Mouse (Mus musculus) forebrain, embryonic 11.5 days (tissue): ENCODE results near the gene Vps11. TPM values are rescaled to one million over a fixed set of nuclear protein-coding genes. Genes with fewer than 3 reads are reported as not detected.

ENCODE experiments used
- ATAC-seq: fragments of 200-750 bp; cut with Nextera tagmentation; replicated peaks from 2 replicates; pipeline ENCODE4 v1.8.0; 2017; ENCODE audit warnings: moderate TSS enrichment; ENCODE audit not compliant: low FRiP score
- DNase-seq: peaks from one replicate; pipeline ENCODE4 v3.0.0-alpha.2; 2017; ENCODE audit warnings: low spot score
- H3K27ac ChIP-seq: fragments of 300-500 bp; sonication (generic); 2 replicates; pipeline ENCODE4 v1.5.1; 2014; ENCODE audit warnings: low read depth, low read length
- H3K27me3 ChIP-seq: fragments of 300-500 bp; sonication (generic); 2 replicates; pipeline ENCODE4 v1.6.1; 2014; ENCODE audit warnings: mild to moderate bottlenecking, low read length, mixed read lengths; ENCODE audit not compliant: control insufficient read depth, insufficient read depth
- H3K36me3 ChIP-seq: fragments of 300-500 bp; sonication (generic); 2 replicates; pipeline ENCODE4 v1.6.1; 2014; ENCODE audit warnings: mild to moderate bottlenecking, low read length, moderate library complexity, mixed read lengths; ENCODE audit not compliant: control insufficient read depth, insufficient read depth
- H3K4me1 ChIP-seq: fragments of 300-500 bp; sonication (generic); replicated peaks from 2 replicates; pipeline ENCODE4 v1.6.1; 2014; ENCODE audit warnings: low read length, mixed read lengths; ENCODE audit not compliant: control insufficient read depth, insufficient read depth
- H3K4me2 ChIP-seq: fragments of 300-500 bp; sonication (generic); 2 replicates; pipeline ENCODE4 v1.6.1; 2014; ENCODE audit warnings: low read depth, mild to moderate bottlenecking, low read length, moderate library complexity, mixed read lengths; ENCODE audit not compliant: severe bottlenecking
- H3K4me3 ChIP-seq: fragments of 300-500 bp; sonication (generic); 2 replicates; pipeline ENCODE4 v1.5.1; 2014; ENCODE audit warnings: low read depth, low read length
- H3K9ac ChIP-seq: fragments of 300-500 bp; sonication (generic); 2 replicates; pipeline ENCODE4 v1.6.1; 2014; ENCODE audit warnings: low read length
- H3K9me3 ChIP-seq: fragments of 300-500 bp; sonication (generic); 2 replicates; pipeline ENCODE4 v1.6.1; 2016; ENCODE audit warnings: low read length, mixed read lengths; ENCODE audit not compliant: control insufficient read depth
- WGBS: fragments of 180-500 bp; shearing (Covaris S2); extraction: QIAGEN DNeasy Blood & Tissue Kit; methylation state at CpG from one replicate; pipeline ENCODE4 v1.1.7; 2014; 5-methylcytosine and 5-hydroxymethylcytosine counted together
- polyA plus RNA-seq: library from polyadenylated mRNA; unstranded; fragments of >200 nt; fragmentation: Nextera tagmentation; extraction: Ambion mirVana; gene quantifications from 2 replicates; pipeline ENCODE4 v1.2.1, GENCODE M21; 2014

Vps11 gene
- polyA plus RNA-seq, 1 experiment from 2014 or later, result 32.2 TPM

DNA sequence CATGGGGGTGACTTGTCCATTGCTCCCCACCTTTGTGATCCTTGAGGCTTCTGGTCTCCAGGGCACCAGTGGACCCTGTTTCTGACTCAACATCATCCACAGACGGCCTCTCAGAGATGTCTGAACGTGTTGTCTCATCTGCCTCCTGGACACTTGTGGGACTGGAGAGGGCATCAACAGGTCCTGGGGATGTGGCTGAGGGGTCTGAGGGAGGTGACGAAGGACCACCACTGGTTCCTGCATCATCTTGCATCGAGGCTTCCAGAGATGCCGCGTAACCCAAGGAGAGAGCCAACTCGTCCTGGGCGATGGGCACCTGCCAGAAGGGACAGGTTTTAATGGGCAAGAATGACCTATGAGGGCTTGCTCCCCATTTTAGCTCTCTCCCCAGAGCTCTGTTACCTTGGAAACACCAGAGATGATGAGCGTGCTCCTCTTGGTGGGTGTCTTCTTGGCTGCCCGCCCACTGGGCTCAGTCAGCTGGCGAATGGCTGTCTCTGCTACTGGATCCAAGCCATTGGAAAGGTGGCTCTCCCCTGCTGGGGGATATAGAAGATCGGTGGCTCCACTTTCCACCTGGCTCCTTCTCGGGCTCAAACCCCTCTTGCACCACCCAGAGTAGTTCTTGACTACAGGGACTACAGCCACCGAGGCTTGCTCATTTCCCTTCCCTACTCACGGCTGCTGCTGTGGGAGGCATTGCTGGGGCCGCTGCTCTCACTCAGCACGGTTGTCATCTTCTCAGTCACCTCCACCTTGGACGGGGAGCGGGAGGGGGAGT, 47.8 kb downstream of the Vps11 start:
- no peak overlapping the region for H3K4me3 ChIP-seq
- peaks cover 19% of the 10 kb centered on the region; the same call in 1 of the 2 replicates for H3K4me1 ChIP-seq
- H3K36me3 ChIP-seq, result peaks cover 7% of the 10 kb centered on the region; the same call in 1 of the 2 replicates
- WGBS, result 78% methylated on average over 19 of the region's 19 CpGs
- H3K9ac ChIP-seq, result no peak overlapping the region
- no peak overlapping the region for H3K27ac ChIP-seq
- H3K9me3 ChIP-seq, result no peaks in the 10 kb centered on the region
- ATAC-seq (no peak), DNase-seq (no peak)
- no peaks in the 10 kb centered on the region for H3K27me3 ChIP-seq
- no peak overlapping the region for H3K4me2 ChIP-seq

- Histone ChIP-seq H3K4me2 (peak overlapping the region; percentile 26; the same call in 1 of the 2 replicates), H3K4me3 (no peak overlapping the region), H3K9me3 (no peaks in the 10 kb centered on the region), H3K27ac (peak overlapping the region; percentile 1; the same call in 1 of the 2 replicates), H3K4me1 (peaks cover 12% of the 10 kb centered on the region; the same call in 1 of the 2 replicates), H3K36me3 (peaks cover 7% of the 10 kb centered on the region; the same call in 1 of the 2 replicates), H3K9ac (peak overlapping the region; percentile 32; the same call in 1 of the 2 replicates), H3K27me3 (no peaks in the 10 kb centered on the region)
- WGBS, result 2% methylated on average over 27 of the region's 27 CpGs
- peak; percentile 68 for DNase-seq
- ATAC-seq, result peak; percentile 64; the same call in 1 of the 2 replicates
Observed at GRCm38 (mm10) chr9:44311136-44312134, 50.0 kb downstream of the Vps11 start.

DNA sequence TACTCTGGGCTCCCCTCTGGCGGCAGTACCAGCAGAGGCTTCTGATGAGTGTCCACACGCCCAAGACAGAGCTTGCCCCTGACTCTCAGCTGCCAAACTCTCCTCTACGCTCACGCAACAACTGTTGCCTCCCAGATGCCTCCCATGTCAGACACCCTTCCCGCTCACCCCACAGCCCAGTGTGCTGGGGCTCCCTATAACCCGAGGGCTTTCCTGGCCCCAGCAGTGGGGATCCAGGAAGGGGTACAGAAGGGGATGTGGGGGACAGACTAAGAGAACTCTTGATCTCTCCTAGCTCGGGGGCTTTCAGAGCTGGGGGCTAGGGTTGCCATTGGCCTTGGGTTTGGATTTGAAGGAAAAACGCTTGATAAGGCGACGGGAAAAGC, 50.7 kb downstream of the Vps11 start:
- Histone ChIP-seq H3K9me3 (no peaks in the 10 kb centered on the region), H3K4me2 (peak overlapping the region; percentile 26; the same call in 1 of the 2 replicates), H3K9ac (peak overlapping the region; percentile 32; the same call in 1 of the 2 replicates), H3K36me3 (peaks cover 5% of the 10 kb centered on the region; the same call in 1 of the 2 replicates), H3K4me1 (peaks cover 12% of the 10 kb centered on the region; the same call in 1 of the 2 replicates), H3K27me3 (no peaks in the 10 kb centered on the region), H3K4me3 (no peak overlapping the region), H3K27ac (no peak overlapping the region)
- 20% methylated on average over 10 of the region's 10 CpGs for WGBS
- DNase-seq (no peak), ATAC-seq (no peak)

DNA sequence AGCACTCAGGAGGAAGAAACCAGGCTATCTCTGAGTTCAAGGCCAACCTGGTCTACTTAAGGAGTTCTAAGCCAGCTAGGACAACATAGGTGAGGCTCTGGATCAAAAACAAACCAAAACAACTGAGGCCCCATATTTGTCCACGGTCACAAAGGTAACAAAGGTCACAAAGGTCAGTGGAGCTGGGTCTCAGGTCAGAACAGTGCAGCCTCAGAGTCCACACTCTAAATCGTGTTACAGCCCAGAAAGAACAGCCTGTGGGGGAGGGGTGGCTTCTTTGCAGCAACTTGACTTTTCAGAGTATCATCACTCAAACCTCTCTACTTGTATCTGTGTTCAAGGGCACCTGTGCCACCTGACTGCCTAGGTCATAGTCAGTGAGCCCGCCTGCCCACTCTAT, 51.7 kb downstream of the Vps11 start:
- H3K9ac ChIP-seq, result no peak overlapping the region
- DNase-seq (no peak), ATAC-seq (no peak)
- H3K4me1 ChIP-seq, result peaks cover 15% of the 10 kb centered on the region; the same call in 1 of the 2 replicates
- no peaks in the 10 kb centered on the region for H3K9me3 ChIP-seq
- no peak overlapping the region for H3K4me2 ChIP-seq
- 65% methylated on average over 3 of the region's 3 CpGs for WGBS
- no peak overlapping the region for H3K4me3 ChIP-seq
- H3K36me3 ChIP-seq, result peaks cover 3% of the 10 kb centered on the region; the same call in 1 of the 2 replicates
- no peaks in the 10 kb centered on the region for H3K27me3 ChIP-seq
- no peak overlapping the region for H3K27ac ChIP-seq

GRCm38 (mm10) chr9:44307248-44307647, 54.2 kb downstream of the Vps11 start:
- Histone ChIP-seq H3K9ac (no peak overlapping the region), H3K36me3 (peaks cover 2% of the 10 kb centered on the region; the same call in 1 of the 2 replicates), H3K9me3 (no peaks in the 10 kb centered on the region), H3K4me1 (peaks cover 21% of the 10 kb centered on the region; the same call in 1 of the 2 replicates), H3K4me3 (no peak overlapping the region), H3K27ac (no peak overlapping the region), H3K4me2 (no peak overlapping the region), H3K27me3 (no peaks in the 10 kb centered on the region)
- DNase-seq (no peak), ATAC-seq (no peak)
- WGBS, result 93% methylated on average over 2 of the region's 2 CpGs

GRCm38 (mm10) chr9:44306532-44306931, 54.9 kb downstream of the Vps11 start:
- ATAC-seq, result no peak
- no peak overlapping the region for H3K4me2 ChIP-seq
- H3K9ac ChIP-seq, result no peak overlapping the region
- H3K27me3 ChIP-seq, result no peaks in the 10 kb centered on the region
- H3K27ac ChIP-seq, result no peak overlapping the region
- no peak for DNase-seq
- no peaks in the 10 kb centered on the region for H3K9me3 ChIP-seq
- peaks cover 16% of the 10 kb centered on the region; the same call in 1 of the 2 replicates for H3K4me1 ChIP-seq
- peaks cover 3% of the 10 kb centered on the region; the same call in 1 of the 2 replicates for H3K36me3 ChIP-seq
- H3K4me3 ChIP-seq, result no peak overlapping the region
- 87% methylated on average over 6 of the region's 6 CpGs for WGBS

GRCm38 (mm10) chr9:44305466-44306079, 55.9 kb downstream of the Vps11 start, which contains the start of gene Hinfp:
Gene Hinfp, minus strand, starts transcription at chr9:44305671.
- H3K9me3 ChIP-seq, result no peaks in the 10 kb centered on the region
- ATAC-seq (peak; percentile 99), DNase-seq (peak; percentile 99)
- H3K4me3 ChIP-seq, result peak within 1 kb of the TSS; percentile 77
- 1% methylated on average over 54 of the region's 54 CpGs for WGBS
- H3K9ac ChIP-seq, result peak within 1 kb of the TSS; percentile 74
- H3K27ac ChIP-seq, result no peak within 1 kb of the TSS; the same call in 1 of the 2 replicates
- H3K4me2 ChIP-seq, result peak within 1 kb of the TSS; percentile 83
- H3K36me3 ChIP-seq, result peaks cover 3% of the 10 kb centered on the region; the same call in 1 of the 2 replicates
- H3K27me3 ChIP-seq, result no peaks in the 10 kb centered on the region
- H3K4me1 ChIP-seq, result peaks cover 9% of the 10 kb centered on the region; the same call in 1 of the 2 replicates
